Mouse (Mus musculus): ENCODE measurements around the gene Prr5l. TPM values are rescaled to one million over a fixed set of nuclear protein-coding genes. Genes with fewer than 3 reads are reported as not detected.

Prr5l gene
- polyA plus RNA-seq (2014; fragmentation: Illumina TruSeq; extraction: RNeasy Lipid Tissue Mini Kit (QIAGEN cat#74804); ENCODE audit: low read depth, low replicate concordance): 2.7 TPM

DNA sequence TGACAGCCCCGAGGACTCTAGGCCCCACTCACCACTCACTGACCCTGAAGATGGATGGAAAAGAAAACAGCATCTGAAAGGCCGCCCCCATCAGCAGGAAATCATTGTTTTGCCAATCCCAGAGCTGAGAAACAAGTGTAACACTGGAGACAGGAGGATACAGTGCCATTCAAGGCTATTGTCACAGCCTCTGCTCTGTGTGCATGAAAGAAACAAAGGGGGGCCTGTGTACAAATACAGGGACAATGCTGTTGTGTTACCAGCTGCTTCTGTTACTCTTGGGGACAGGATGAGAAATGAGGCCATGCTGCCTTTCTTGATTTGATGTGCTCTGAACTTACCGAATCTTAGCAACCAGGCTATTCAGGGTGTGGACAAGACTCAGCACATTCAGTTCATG lies at the start of gene Prr5l:
Prr5l (minus strand) TSS at position 30 of the 400 bp plus-strand sequence.

DNA sequence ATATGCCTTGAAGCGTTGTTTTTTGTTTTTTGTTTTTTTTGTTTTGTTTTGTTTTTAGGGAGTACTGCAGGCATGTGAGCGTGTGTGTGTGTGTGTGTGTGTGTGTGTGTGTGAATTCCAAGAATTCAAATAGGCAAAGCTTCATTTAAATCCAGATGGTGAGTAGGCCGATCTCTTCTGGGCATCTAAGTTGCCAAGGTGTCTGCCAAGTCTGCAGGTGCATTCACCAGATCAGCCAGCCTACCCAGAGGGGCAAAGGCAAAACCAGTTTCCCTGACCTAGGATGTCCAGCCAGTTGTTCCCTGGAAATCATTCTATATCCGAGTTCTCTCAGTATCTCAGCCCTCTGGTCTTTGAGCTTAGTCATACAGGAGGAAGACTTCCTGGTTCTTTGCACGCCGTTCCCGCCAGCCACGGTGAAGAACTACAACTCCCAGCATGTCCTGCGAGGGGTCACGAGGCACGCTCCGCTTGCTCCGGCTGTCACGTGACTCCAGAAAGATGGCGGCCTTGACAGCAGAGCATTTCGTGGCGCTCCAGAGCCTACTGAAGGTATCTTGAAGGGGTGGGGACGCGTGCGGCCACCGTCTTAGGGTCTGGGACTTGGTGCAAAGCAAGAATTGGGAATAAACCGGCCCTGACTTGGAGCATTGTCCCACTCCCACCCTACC lies 3.1 kb upstream of the Prr5l start, which contains the start of gene Commd9:
Commd9 (plus strand) TSS at position 480 of the 671 bp plus-strand sequence.

DNA sequence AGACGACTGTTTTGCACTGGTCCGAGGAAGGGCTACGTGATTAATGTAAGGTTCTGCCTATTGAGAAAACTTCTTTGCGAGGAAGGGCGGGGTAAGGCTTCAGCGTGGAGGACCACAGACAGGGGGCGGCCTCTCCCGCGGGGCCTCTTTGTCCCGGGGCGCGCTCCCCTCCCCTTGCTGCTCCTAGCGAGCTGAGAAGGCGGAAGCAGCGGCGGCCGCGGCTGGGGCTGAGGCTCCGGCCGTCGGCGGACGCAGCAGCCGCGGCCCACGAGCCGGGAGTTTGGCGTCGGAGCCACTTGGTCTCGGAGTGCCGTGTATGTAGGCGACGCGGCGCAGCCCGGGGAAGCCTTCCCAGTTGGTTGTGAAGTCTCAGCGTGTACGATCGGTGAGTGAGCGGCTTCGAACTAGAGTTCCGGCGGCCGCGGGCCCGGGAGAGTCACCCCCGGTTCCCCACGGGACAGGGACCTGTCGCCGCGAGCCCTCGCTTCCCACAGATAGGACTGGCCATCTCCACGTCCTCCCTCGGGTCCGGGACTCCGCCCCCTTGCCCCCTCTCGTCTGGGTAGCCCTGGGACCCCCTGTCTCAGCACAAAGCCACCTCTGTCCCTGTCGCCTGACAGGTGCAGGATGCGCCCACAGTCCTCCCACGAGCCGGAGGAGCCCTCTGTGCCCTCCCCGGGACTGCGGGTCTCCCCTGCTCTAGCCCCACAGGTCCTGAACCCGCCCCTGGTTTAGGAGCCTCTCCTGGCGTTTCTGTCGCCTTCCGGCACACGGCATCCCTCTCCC lies 204.4 kb downstream of the Prr5l start, which contains the start of gene Traf6:
Traf6 (plus strand) TSS at position 194 of the 786 bp plus-strand sequence.

Other genes with a start within 250 kb of the Prr5l start
- not detected for gene Rag1, start 233.5 kb downstream of the Prr5l start, polyA plus RNA-seq (2014; fragmentation: Illumina TruSeq; extraction: RNeasy Lipid Tissue Mini Kit (QIAGEN cat#74804); ENCODE audit: low read depth, low replicate concordance)
- gene B230118H07Rik, start 233.5 kb downstream of the Prr5l start, polyA plus RNA-seq (2014; fragmentation: Illumina TruSeq; extraction: RNeasy Lipid Tissue Mini Kit (QIAGEN cat#74804); ENCODE audit: low read depth, low replicate concordance): 138 TPM
- gene Traf6, start 204.6 kb downstream of the Prr5l start, polyA plus RNA-seq (2014; fragmentation: Illumina TruSeq; extraction: RNeasy Lipid Tissue Mini Kit (QIAGEN cat#74804); ENCODE audit: low read depth, low replicate concordance): 37.7 TPM
- 1.4 TPM for gene Commd9, start 3.2 kb upstream of the Prr5l start, polyA plus RNA-seq (2014; fragmentation: Illumina TruSeq; extraction: RNeasy Lipid Tissue Mini Kit (QIAGEN cat#74804); ENCODE audit: low read depth, low replicate concordance)

All from adrenal gland, adult 10 weeks (tissue).